Mouse (Mus musculus) limb, embryonic 12.5 days (tissue): Measurements from ENCODE around the gene Tmtc2. TPM values are rescaled to one million over a fixed set of nuclear protein-coding genes. Genes with fewer than 3 reads are reported as not detected.
A peak's percentile ranks its signal among the peaks of the same experiment; 100 is the strongest.

Experiments used
- ATAC-seq: fragments of 200-750 bp; cut with Nextera tagmentation; 2 replicates; pipeline ENCODE4 v1.8.0; 2017; ENCODE audit warnings: low read depth, moderate TSS enrichment; ENCODE audit not compliant: insufficient number of reproducible peaks, insufficient read depth, low FRiP score, low TSS enrichment
- H3K27ac ChIP-seq: fragments of 300-500 bp; sonication (generic); 2 replicates; pipeline ENCODE4 v1.5.1; 2016; ENCODE audit warnings: mild to moderate bottlenecking, moderate library complexity
- H3K27me3 ChIP-seq: fragments of 300-500 bp; sonication (generic); 2 replicates; pipeline ENCODE4 v1.6.1; 2016; ENCODE audit warnings: mild to moderate bottlenecking, moderate library complexity
- H3K36me3 ChIP-seq: fragments of 300-500 bp; sonication (generic); 2 replicates; pipeline ENCODE4 v1.6.1; 2016; ENCODE audit warnings: mild to moderate bottlenecking, moderate library complexity
- H3K4me1 ChIP-seq: fragments of 300-500 bp; sonication (generic); replicated peaks from 2 replicates; pipeline ENCODE4 v1.6.1; 2016
- H3K4me2 ChIP-seq: fragments of 300-500 bp; sonication (generic); 2 replicates; pipeline ENCODE4 v1.6.1; 2016; ENCODE audit warnings: mild to moderate bottlenecking, moderate library complexity
- H3K4me3 ChIP-seq: fragments of 300-500 bp; sonication (generic); replicated peaks from 2 replicates; pipeline ENCODE4 v1.5.1; 2016; ENCODE audit warnings: mild to moderate bottlenecking
- H3K9ac ChIP-seq: fragments of 300-500 bp; sonication (generic); replicated peaks from 2 replicates; pipeline ENCODE4 v1.6.1; 2016; ENCODE audit warnings: mild to moderate bottlenecking, moderate library complexity
- H3K9me3 ChIP-seq: fragments of 300-500 bp; sonication (generic); 2 replicates; pipeline ENCODE4 v1.6.1; 2016; ENCODE audit warnings: mild to moderate bottlenecking, moderate library complexity
- WGBS: fragments of 180-500 bp; shearing (Covaris S2); methylation state at CpG from one replicate; pipeline ENCODE4 v1.1.7; 2016; 5-methylcytosine and 5-hydroxymethylcytosine counted together
- polyA plus RNA-seq: library from polyadenylated mRNA; unstranded; fragments of >200 nt; fragmentation: Nextera tagmentation; extraction: Ambion mirVana; gene quantifications from 2 replicates; pipeline ENCODE4 v1.2.1, GENCODE M21; 2016

Tmtc2 gene
- polyA plus RNA-seq, 1 experiment from 2014 or later, result 27.0 TPM

- Histone ChIP-seq H3K27ac (no peak overlapping the region), H3K4me1 (no peaks in the 10 kb centered on the region), H3K4me3 (no peak overlapping the region), H3K27me3 (no peaks in the 10 kb centered on the region), H3K36me3 (peaks cover 7% of the 10 kb centered on the region; the same call in 1 of the 2 replicates), H3K4me2 (no peak overlapping the region), H3K9ac (no peak overlapping the region), H3K9me3 (no peaks in the 10 kb centered on the region)
- 88% methylated on average over 3 of the region's 3 CpGs for WGBS
- ATAC-seq, result no peak
Observed at GRCm38 (mm10) chr10:105403931-105404330, 170.3 kb downstream of the Tmtc2 start.

GRCm38 (mm10) chr10:105402481-105402779 lies 171.8 kb downstream of the Tmtc2 start:
- 83% methylated on average over 5 of the region's 5 CpGs for WGBS
- no peak overlapping the region for H3K4me3 ChIP-seq
- H3K9ac ChIP-seq, result no peak overlapping the region
- H3K27ac ChIP-seq, result no peak overlapping the region
- no peaks in the 10 kb centered on the region for H3K4me1 ChIP-seq
- no peaks in the 10 kb centered on the region for H3K9me3 ChIP-seq
- no peaks in the 10 kb centered on the region for H3K27me3 ChIP-seq
- H3K36me3 ChIP-seq, result no peaks in the 10 kb centered on the region
- no peak overlapping the region for H3K4me2 ChIP-seq
- no peak for ATAC-seq

GRCm38 (mm10) chr10:105401754-105402480 lies 172.3 kb downstream of the Tmtc2 start:
- no peak overlapping the region for H3K4me3 ChIP-seq
- ATAC-seq, result no peak
- H3K4me1 ChIP-seq, result no peaks in the 10 kb centered on the region
- no peak overlapping the region for H3K4me2 ChIP-seq
- no peaks in the 10 kb centered on the region for H3K36me3 ChIP-seq
- H3K27me3 ChIP-seq, result no peaks in the 10 kb centered on the region
- 91% methylated on average over 11 of the region's 11 CpGs for WGBS
- H3K27ac ChIP-seq, result no peak overlapping the region
- H3K9ac ChIP-seq, result no peak overlapping the region
- H3K9me3 ChIP-seq, result no peaks in the 10 kb centered on the region

- 48% methylated on average over 5 of the region's 5 CpGs for WGBS
- H3K4me1 ChIP-seq, result no peaks in the 10 kb centered on the region
- no peak for ATAC-seq
- H3K27ac ChIP-seq, result no peak overlapping the region
- H3K4me3 ChIP-seq, result no peak overlapping the region
- no peak overlapping the region for H3K4me2 ChIP-seq
- no peaks in the 10 kb centered on the region for H3K9me3 ChIP-seq
- no peaks in the 10 kb centered on the region for H3K36me3 ChIP-seq
- no peak overlapping the region for H3K9ac ChIP-seq
- no peaks in the 10 kb centered on the region for H3K27me3 ChIP-seq
Observed at GRCm38 (mm10) chr10:105399316-105399715, 174.9 kb downstream of the Tmtc2 start.

- Histone ChIP-seq H3K9ac (no peak overlapping the region), H3K27ac (no peak overlapping the region), H3K27me3 (no peaks in the 10 kb centered on the region), H3K4me3 (no peak overlapping the region), H3K4me1 (peaks cover 25% of the 10 kb centered on the region), H3K4me2 (no peak overlapping the region), H3K36me3 (no peaks in the 10 kb centered on the region), H3K9me3 (no peaks in the 10 kb centered on the region)
- peak; percentile 35; the same call in 1 of the 2 replicates for ATAC-seq
- 38% methylated on average over 4 of the region's 4 CpGs for WGBS
Observed at GRCm38 (mm10) chr10:105384065-105384464, 190.2 kb downstream of the Tmtc2 start.

- 87% methylated on average over 1 of the region's 1 CpGs for WGBS
- H3K4me1 ChIP-seq, result peaks cover 25% of the 10 kb centered on the region
- H3K27ac ChIP-seq, result no peak overlapping the region
- no peaks in the 10 kb centered on the region for H3K36me3 ChIP-seq
- no peak overlapping the region for H3K4me3 ChIP-seq
- no peaks in the 10 kb centered on the region for H3K9me3 ChIP-seq
- H3K4me2 ChIP-seq, result no peak overlapping the region
- no peaks in the 10 kb centered on the region for H3K27me3 ChIP-seq
- no peak overlapping the region for H3K9ac ChIP-seq
- no peak for ATAC-seq
Observed at GRCm38 (mm10) chr10:105381705-105382104, 192.5 kb downstream of the Tmtc2 start.

GRCm38 (mm10) chr10:105381202-105381601 lies 193.0 kb downstream of the Tmtc2 start:
- Histone ChIP-seq H3K36me3 (no peaks in the 10 kb centered on the region), H3K27ac (no peak overlapping the region), H3K4me2 (no peak overlapping the region), H3K4me1 (peaks cover 25% of the 10 kb centered on the region), H3K9ac (no peak overlapping the region), H3K4me3 (no peak overlapping the region), H3K27me3 (no peaks in the 10 kb centered on the region), H3K9me3 (no peaks in the 10 kb centered on the region)
- no peak for ATAC-seq
- WGBS, result 37% methylated on average over 5 of the region's 5 CpGs

- H3K4me2 ChIP-seq, result no peak overlapping the region
- no peaks in the 10 kb centered on the region for H3K9me3 ChIP-seq
- 31% methylated on average over 7 of the region's 7 CpGs for WGBS
- ATAC-seq, result no peak
- no peak overlapping the region for H3K4me3 ChIP-seq
- H3K27ac ChIP-seq, result no peak overlapping the region
- peaks cover 25% of the 10 kb centered on the region for H3K4me1 ChIP-seq
- H3K36me3 ChIP-seq, result no peaks in the 10 kb centered on the region
- no peaks in the 10 kb centered on the region for H3K27me3 ChIP-seq
- H3K9ac ChIP-seq, result no peak overlapping the region
Observed at GRCm38 (mm10) chr10:105380584-105380983, 193.7 kb downstream of the Tmtc2 start.

- Histone ChIP-seq H3K27ac (no peak overlapping the region), H3K27me3 (no peaks in the 10 kb centered on the region), H3K9me3 (peaks cover 9% of the 10 kb centered on the region), H3K36me3 (no peaks in the 10 kb centered on the region), H3K9ac (no peak overlapping the region), H3K4me2 (no peak overlapping the region), H3K4me3 (no peak overlapping the region), H3K4me1 (peaks cover 15% of the 10 kb centered on the region)
- 95% methylated on average over 2 of the region's 2 CpGs for WGBS
- no peak for ATAC-seq
Observed at GRCm38 (mm10) chr10:105377711-105378110, 196.5 kb downstream of the Tmtc2 start.

GRCm38 (mm10) chr10:105373265-105373664 lies 201.0 kb downstream of the Tmtc2 start:
- H3K9ac ChIP-seq, result no peak overlapping the region
- peaks cover 9% of the 10 kb centered on the region for H3K9me3 ChIP-seq
- WGBS, result 94% methylated on average over 8 of the region's 8 CpGs
- H3K27ac ChIP-seq, result no peak overlapping the region
- no peaks in the 10 kb centered on the region for H3K4me1 ChIP-seq
- no peak for ATAC-seq
- no peak overlapping the region for H3K4me3 ChIP-seq
- no peaks in the 10 kb centered on the region for H3K27me3 ChIP-seq
- peaks cover 13% of the 10 kb centered on the region for H3K36me3 ChIP-seq
- H3K4me2 ChIP-seq, result no peak overlapping the region

- ATAC-seq, result no peak
- 89% methylated on average over 8 of the region's 8 CpGs for WGBS
- Histone ChIP-seq H3K36me3 (peaks cover 13% of the 10 kb centered on the region), H3K4me2 (no peak overlapping the region), H3K27ac (no peak overlapping the region), H3K9ac (no peak overlapping the region), H3K9me3 (peaks cover 6% of the 10 kb centered on the region), H3K4me3 (no peak overlapping the region), H3K4me1 (no peaks in the 10 kb centered on the region), H3K27me3 (no peaks in the 10 kb centered on the region)
Observed at GRCm38 (mm10) chr10:105368242-105368641, 206.0 kb downstream of the Tmtc2 start.

- H3K27me3 ChIP-seq, result no peaks in the 10 kb centered on the region
- 74% methylated on average over 3 of the region's 3 CpGs for WGBS
- no peaks in the 10 kb centered on the region for H3K4me1 ChIP-seq
- no peak overlapping the region for H3K9ac ChIP-seq
- no peak overlapping the region for H3K4me2 ChIP-seq
- H3K36me3 ChIP-seq, result 0 out of 2 replicates have a peak, but pooled peaks cover 3% of the 10 kb centered on the region
- H3K9me3 ChIP-seq, result no peaks in the 10 kb centered on the region
- no peak for ATAC-seq
- no peak overlapping the region for H3K4me3 ChIP-seq
- no peak overlapping the region for H3K27ac ChIP-seq
Observed at GRCm38 (mm10) chr10:105364480-105364879, 209.8 kb downstream of the Tmtc2 start.
